31 mouse cellular contexts compared by ENCODE assay signal in genomic region chr11:75424459-75424858, GRCm38 (mm10). TPM values are rescaled to one million over a fixed set of nuclear protein-coding genes. Genes with fewer than 3 reads are reported as not detected.
DNase-seq lines count a peak whose midpoint lies in the region; ATAC-seq and TF ChIP-seq lines count a peak whose summit lies in the region.
"Had no signal": no experiment of that assay in that cellular context is flagged by ENCODE, and none has a peak within 500 bp of the region (broad histone marks: within the 10 kb centered on the region; RNA-seq: fewer than 3 reads in every experiment).

No protein-coding gene starts in this region.

- H3K4me2 ChIP-seq in liver, embryonic 13.5 days = no peak overlapping the region
- H3K4me2 ChIP-seq in liver, embryonic 11.5 days = no peak overlapping the region
- no peak overlapping the region for H3K4me2 ChIP-seq in intestine, embryonic 16.5 days (ENCODE audit: low read depth, low read length)
- no peak overlapping the region for H3K4me2 ChIP-seq in liver, postnatal 0 days (ENCODE audit: low read depth, low read length)
- H3K4me2 ChIP-seq in kidney, embryonic 16.5 days (replicated peaks; ENCODE audit: low read depth, low read length) = no peak overlapping the region
- H3K4me2 ChIP-seq: embryonic facial prominence, embryonic 13.5 days; forebrain, embryonic 12.5 days; forebrain, embryonic 15.5 days; heart, embryonic 11.5 days; hindbrain, embryonic 12.5 days; hindbrain, embryonic 15.5 days had no signal

- no peaks in the 10 kb centered on the region for H3K9me3 ChIP-seq in liver, embryonic 13.5 days (replicated peaks)
- H3K9me3 ChIP-seq in liver, embryonic 11.5 days (ENCODE audit: control insufficient read depth, low read length) = no peaks in the 10 kb centered on the region
- H3K9me3 ChIP-seq in intestine, embryonic 16.5 days (ENCODE audit: control insufficient read depth, low read length) = no peaks in the 10 kb centered on the region
- H3K9me3 ChIP-seq in liver, postnatal 0 days (ENCODE audit: low read length) = no peaks in the 10 kb centered on the region
- H3K9me3 ChIP-seq in kidney, embryonic 16.5 days (ENCODE audit: low read length) = no peaks in the 10 kb centered on the region
- H3K9me3 ChIP-seq: embryonic facial prominence, embryonic 10.5 days; embryonic facial prominence, embryonic 13.5 days; forebrain, embryonic 12.5 days; forebrain, embryonic 15.5 days; G1E; hindbrain, embryonic 12.5 days; hindbrain, embryonic 15.5 days had no signal

- no peak for DNase-seq in liver, embryonic 13.5 days
- DNase-seq in liver, embryonic 11.5 days (ENCODE audit: low spot score) = no peak
- no peak for DNase-seq in liver, postnatal 0 days
- DNase-seq in heart, adult 8-10 months (ENCODE audit: low spot score) = no peak
- DNase-seq: adrenal gland, adult 2 months; adrenal gland, postnatal 14 days; B cell, adult 2 months; cerebellum, adult 11-12 months; cerebellum, adult 8-10 months; cerebellum, postnatal 10 days; cerebellum, postnatal 36 days; embryo, embryonic 11 days; gastrocnemius, postnatal 25 days; heart, adult 2 months had no signal

- no peak overlapping the region for H3K4me3 ChIP-seq in liver, embryonic 13.5 days (replicated peaks)
- H3K4me3 ChIP-seq in liver, embryonic 11.5 days (ENCODE audit: low read depth, low read length) = no peak overlapping the region
- H3K4me3 ChIP-seq in intestine, embryonic 16.5 days (ENCODE audit: low read length) = no peak overlapping the region
- no peak overlapping the region for H3K4me3 ChIP-seq in liver, postnatal 0 days (ENCODE audit: low read depth, low read length)
- H3K4me3 ChIP-seq in kidney, embryonic 16.5 days (ENCODE audit: low read length) = no peak overlapping the region
- H3K4me3 ChIP-seq: embryonic facial prominence, embryonic 10.5 days; embryonic facial prominence, embryonic 13.5 days; erythroblast, embryonic 14.5 days; forebrain, embryonic 12.5 days; forebrain, embryonic 15.5 days; heart, adult 2 months; hindbrain, embryonic 12.5 days; hindbrain, embryonic 15.5 days had no signal

- no peak for TF ChIP-seq EP300 in liver, postnatal 0 days (IDR thresholded peaks at IDR 0.05; ENCODE audit: low read depth)

- no peaks in the 10 kb centered on the region for H3K36me3 ChIP-seq in liver, embryonic 13.5 days
- no peaks in the 10 kb centered on the region for H3K36me3 ChIP-seq in liver, embryonic 11.5 days (ENCODE audit: control insufficient read depth, insufficient read depth, low read length)
- no peaks in the 10 kb centered on the region for H3K36me3 ChIP-seq in intestine, embryonic 16.5 days (ENCODE audit: control insufficient read depth, insufficient read depth, low read length)
- no peaks in the 10 kb centered on the region for H3K36me3 ChIP-seq in liver, postnatal 0 days (replicated peaks; ENCODE audit: insufficient read depth, low read length)
- no peaks in the 10 kb centered on the region for H3K36me3 ChIP-seq in kidney, embryonic 16.5 days (ENCODE audit: insufficient read depth, low read length)
- H3K36me3 ChIP-seq: embryonic facial prominence, embryonic 13.5 days; forebrain, embryonic 12.5 days; forebrain, embryonic 15.5 days; G1E; hindbrain, embryonic 12.5 days; hindbrain, embryonic 15.5 days had no signal

- H3K9ac ChIP-seq in liver, embryonic 13.5 days = no peak overlapping the region
- no peak overlapping the region for H3K9ac ChIP-seq in liver, embryonic 11.5 days (ENCODE audit: low read depth, low read length)
- H3K9ac ChIP-seq in intestine, embryonic 16.5 days (ENCODE audit: low read depth, low read length) = no peak overlapping the region
- no peak overlapping the region for H3K9ac ChIP-seq in liver, postnatal 0 days (replicated peaks)
- no peak overlapping the region for H3K9ac ChIP-seq in kidney, embryonic 16.5 days (replicated peaks; ENCODE audit: low read length)
- H3K9ac ChIP-seq: embryonic facial prominence, embryonic 13.5 days; forebrain, embryonic 12.5 days; forebrain, embryonic 15.5 days; hindbrain, embryonic 12.5 days; hindbrain, embryonic 15.5 days had no signal

- peaks cover 24% of the 10 kb centered on the region for H3K4me1 ChIP-seq in liver, embryonic 13.5 days (replicated peaks)
- peaks cover 7% of the 10 kb centered on the region for H3K4me1 ChIP-seq in liver, embryonic 11.5 days (replicated peaks; ENCODE audit: control insufficient read depth, insufficient read depth, low read length)
- H3K4me1 ChIP-seq in intestine, embryonic 16.5 days (ENCODE audit: control insufficient read depth, insufficient read depth, low read length) = peaks cover 3% of the 10 kb centered on the region; the same call in 1 of the 2 replicates
- H3K4me1 ChIP-seq in liver, postnatal 0 days (ENCODE audit: insufficient read depth) = no peaks in the 10 kb centered on the region; the same call in 1 of the 2 replicates
- peaks cover 20% of the 10 kb centered on the region for H3K4me1 ChIP-seq in kidney, embryonic 16.5 days (ENCODE audit: insufficient read depth, low read length)
- H3K4me1 ChIP-seq: forebrain, embryonic 15.5 days; hindbrain, embryonic 15.5 days had no signal

- TF ChIP-seq CTCF in liver, postnatal 0 days (IDR thresholded peaks at IDR 0.05; ENCODE audit: low read depth) = no peak

- 79% methylated on average over 3 of the region's 3 CpGs for WGBS in liver, embryonic 13.5 days (ENCODE audit: insufficient replicate concordance)
- 88% methylated on average over 3 of the region's 3 CpGs for WGBS in liver, embryonic 11.5 days
- WGBS in intestine, embryonic 16.5 days = 80% methylated on average over 3 of the region's 3 CpGs
- WGBS in liver, postnatal 0 days (ENCODE audit: insufficient replicate concordance) = 74% methylated on average over 3 of the region's 3 CpGs
- WGBS in kidney, embryonic 16.5 days = 90% methylated on average over 3 of the region's 3 CpGs

- peak; percentile 27; the same call in 1 of the 2 replicates for ATAC-seq in liver, embryonic 13.5 days (ENCODE audit: low read depth)
- no peak for ATAC-seq in liver, embryonic 11.5 days (replicated peaks; ENCODE audit: low FRiP score)
- ATAC-seq in intestine, embryonic 16.5 days = peak; percentile 85
- ATAC-seq in liver, postnatal 0 days = peak; percentile 31; the same call in 1 of the 2 replicates
- ATAC-seq in kidney, embryonic 16.5 days (ENCODE audit: low FRiP score, low TSS enrichment) = no peak
- ATAC-seq: forebrain, embryonic 15.5 days; Patski had no signal

- no peak overlapping the region for H3K27ac ChIP-seq in liver, embryonic 13.5 days
- no peak overlapping the region for H3K27ac ChIP-seq in liver, embryonic 11.5 days (ENCODE audit: low read depth, low read length)
- H3K27ac ChIP-seq in intestine, embryonic 16.5 days (ENCODE audit: low read length) = 0 out of 2 replicates have a peak overlapping the region, but pooled peaks have one; percentile 2
- peak overlapping the region; percentile 35; the same call in 1 of the 2 replicates for H3K27ac ChIP-seq in liver, postnatal 0 days (ENCODE audit: low read depth)
- no peak overlapping the region for H3K27ac ChIP-seq in kidney, embryonic 16.5 days (ENCODE audit: low read length)
- H3K27ac ChIP-seq: embryonic facial prominence, embryonic 10.5 days; embryonic facial prominence, embryonic 13.5 days; forebrain, embryonic 12.5 days; forebrain, embryonic 15.5 days; heart, adult 2 months; hindbrain, embryonic 12.5 days; hindbrain, embryonic 15.5 days had no signal

- peaks cover 3% of the 10 kb centered on the region; the same call in 1 of the 2 replicates for H3K27me3 ChIP-seq in liver, embryonic 13.5 days
- no peaks in the 10 kb centered on the region for H3K27me3 ChIP-seq in liver, embryonic 11.5 days (replicated peaks; ENCODE audit: control insufficient read depth, insufficient read depth, low read length)
- H3K27me3 ChIP-seq in intestine, embryonic 16.5 days (replicated peaks; ENCODE audit: control insufficient read depth, insufficient read depth, low read length) = no peaks in the 10 kb centered on the region
- H3K27me3 ChIP-seq in liver, postnatal 0 days (ENCODE audit: insufficient read depth, low read length) = no peaks in the 10 kb centered on the region
- no peaks in the 10 kb centered on the region for H3K27me3 ChIP-seq in kidney, embryonic 16.5 days (ENCODE audit: insufficient read depth, low read length)
- H3K27me3 ChIP-seq: CH12.LX; embryonic facial prominence, embryonic 13.5 days; forebrain, embryonic 12.5 days; forebrain, embryonic 15.5 days; hindbrain, embryonic 12.5 days; hindbrain, embryonic 15.5 days; Patski had no signal

RNA-seq across cellular contexts. Expression of gene Serpinf1, which starts 2.0 kb away (rescaled TPM):
- 179 and 181 TPM in 2 replicates for polyA plus RNA-seq in liver, embryonic 13.5 days (2015; fragmentation: Nextera tagmentation; extraction: Ambion mirVana)
- 217 and 224 TPM in 2 replicates for polyA plus RNA-seq in liver, embryonic 11.5 days (2014; fragmentation: Nextera tagmentation; extraction: Ambion mirVana)
- polyA plus RNA-seq in intestine, embryonic 16.5 days (2015; fragmentation: Nextera tagmentation; extraction: Ambion mirVana) = 32.4 and 38.7 TPM in 2 replicates
- polyA plus RNA-seq in liver, postnatal 0 days (2015; fragmentation: Nextera tagmentation; extraction: Ambion mirVana) = 823 and 833 TPM in 2 replicates
- 121 and 127 TPM in 2 replicates for polyA plus RNA-seq in kidney, embryonic 16.5 days (2015; fragmentation: Nextera tagmentation; extraction: Ambion mirVana)
- total RNA-seq in heart, adult 8-10 months (2022) = 10 to 100 TPM; 13.2 to 18.3 (median 16.8) TPM
- polyA plus RNA-seq: G1E had no signal

RNA-seq across cellular contexts. Expression of gene Serpinf2, which starts 14.9 kb away (rescaled TPM):
- 372 and 430 TPM in 2 replicates for polyA plus RNA-seq in liver, embryonic 13.5 days (2015; fragmentation: Nextera tagmentation; extraction: Ambion mirVana)
- polyA plus RNA-seq in liver, embryonic 11.5 days (2014; fragmentation: Nextera tagmentation; extraction: Ambion mirVana) = 321 and 377 TPM in 2 replicates
- polyA plus RNA-seq in intestine, embryonic 16.5 days (2015; fragmentation: Nextera tagmentation; extraction: Ambion mirVana) = 23.2 and 32.8 TPM in 2 replicates
- 975 and 1,049 TPM in 2 replicates for polyA plus RNA-seq in liver, postnatal 0 days (2015; fragmentation: Nextera tagmentation; extraction: Ambion mirVana)
- polyA plus RNA-seq in kidney, embryonic 16.5 days (2015; fragmentation: Nextera tagmentation; extraction: Ambion mirVana) = 57.8 and 60.2 TPM in 2 replicates
- not detected for total RNA-seq in heart, adult 8-10 months (2022)
- total RNA-seq: gastrocnemius, postnatal 25 days; heart, adult 2 months; heart, postnatal 25 days; hematopoietic stem cell, adult 5-6 weeks had no signal
- polyA plus RNA-seq: embryonic facial prominence, embryonic 10.5 days; forebrain, embryonic 12.5 days; forebrain, embryonic 15.5 days; heart, embryonic 14.5 days; heart, postnatal 0 days; hindbrain, embryonic 12.5 days had no signal

RNA-seq across cellular contexts. Expression of gene Wdr81, which starts 30.1 kb away (rescaled TPM):
- 18.5 and 21.3 TPM in 2 replicates for polyA plus RNA-seq in liver, embryonic 13.5 days (2015; fragmentation: Nextera tagmentation; extraction: Ambion mirVana)
- 21.8 and 21.9 TPM in 2 replicates for polyA plus RNA-seq in liver, embryonic 11.5 days (2014; fragmentation: Nextera tagmentation; extraction: Ambion mirVana)
- polyA plus RNA-seq in intestine, embryonic 16.5 days (2015; fragmentation: Nextera tagmentation; extraction: Ambion mirVana) = 6.9 and 9.8 TPM in 2 replicates
- 8.4 and 9.5 TPM in 2 replicates for polyA plus RNA-seq in liver, postnatal 0 days (2015; fragmentation: Nextera tagmentation; extraction: Ambion mirVana)
- 7.2 and 7.3 TPM in 2 replicates for polyA plus RNA-seq in kidney, embryonic 16.5 days (2015; fragmentation: Nextera tagmentation; extraction: Ambion mirVana)
- total RNA-seq in heart, adult 8-10 months (2022) = 10 to 100 TPM in 1 of 4 experiments, 1 to 10 TPM in 3; 7.9 to 10.1 (median 8.8) TPM

RNA-seq across cellular contexts. Expression of gene Tlcd2, which starts 37.1 kb away (rescaled TPM):
- polyA plus RNA-seq in liver, embryonic 13.5 days (2015; fragmentation: Nextera tagmentation; extraction: Ambion mirVana) = 18.7 and 18.8 TPM in 2 replicates
- 29.8 and 33.0 TPM in 2 replicates for polyA plus RNA-seq in liver, embryonic 11.5 days (2014; fragmentation: Nextera tagmentation; extraction: Ambion mirVana)
- 17.2 and 19.6 TPM in 2 replicates for polyA plus RNA-seq in intestine, embryonic 16.5 days (2015; fragmentation: Nextera tagmentation; extraction: Ambion mirVana)
- polyA plus RNA-seq in liver, postnatal 0 days (2015; fragmentation: Nextera tagmentation; extraction: Ambion mirVana) = 34.2 and 35.6 TPM in 2 replicates
- polyA plus RNA-seq in kidney, embryonic 16.5 days (2015; fragmentation: Nextera tagmentation; extraction: Ambion mirVana) = 26.8 and 27.1 TPM in 2 replicates
- total RNA-seq in heart, adult 8-10 months (2022) = 1 to 10 TPM; 2.8 to 5.1 (median 4.0) TPM
- polyA plus RNA-seq: G1E had no signal

Comparison
In these comparisons a context has a peak if more than half of its experiments do, and no peak if none do; other contexts are left out.
1. ATAC-seq: peak in liver, embryonic 13.5 days (single experiment), intestine, embryonic 16.5 days (single experiment) and liver, postnatal 0 days (single experiment); none in liver, embryonic 11.5 days (single experiment) and kidney, embryonic 16.5 days (single experiment).
2. H3K27ac ChIP-seq: peak in intestine, embryonic 16.5 days (single experiment) and liver, postnatal 0 days (single experiment); none in liver, embryonic 13.5 days (single experiment), liver, embryonic 11.5 days (single experiment) and kidney, embryonic 16.5 days (single experiment).